8 mouse cellular contexts compared by ENCODE assay signal in genomic region chr4:33018361-33018999, GRCm38 (mm10). TPM values are rescaled to one million over a fixed set of nuclear protein-coding genes. Genes with fewer than 3 reads are reported as not detected.
DNase-seq lines count a peak whose midpoint lies in the region; ATAC-seq lines count a peak whose summit lies in the region.

No protein-coding gene starts in this region.

- no peaks in the 10 kb centered on the region for H3K9me3 ChIP-seq in hindbrain, embryonic 15.5 days

- DNase-seq in Muller cell, postnatal 12 days (ENCODE audit: inconsistent ontology term), result peak; percentile 55
- DNase-seq in cerebellum, adult 9-11 months, result peak; percentile 84
- DNase-seq in frontal cortex, postnatal 14 days (ENCODE audit: low spot score in 2 of 2), result peak; percentile 61 to 85
- DNase-seq in layer of hippocampus, postnatal 25 days (ENCODE audit: extremely low spot score in 1 of 2, low spot score in 1 of 2), result peak; percentile 82 to 96
- peak; percentile 84 for DNase-seq in lung, postnatal 25 days (ENCODE audit: low spot score)
- peak; percentile 91 for DNase-seq in retina, postnatal 1 day
- DNase-seq in thymus, postnatal 4 days, result peak; percentile 95

- H3K4me3 ChIP-seq in hindbrain, embryonic 15.5 days, result no peak overlapping the region

- no peaks in the 10 kb centered on the region for H3K4me1 ChIP-seq in hindbrain, embryonic 15.5 days (replicated peaks)

- H3K27me3 ChIP-seq in hindbrain, embryonic 15.5 days, result no peaks in the 10 kb centered on the region

- no peak overlapping the region for H3K4me2 ChIP-seq in hindbrain, embryonic 15.5 days

- no peak overlapping the region for H3K9ac ChIP-seq in hindbrain, embryonic 15.5 days

- ATAC-seq in hindbrain, embryonic 15.5 days (ENCODE audit: low FRiP score, low read depth), result peak; percentile 83

- no peak overlapping the region for H3K27ac ChIP-seq in hindbrain, embryonic 15.5 days (replicated peaks)

- WGBS in hindbrain, embryonic 15.5 days, result 51% methylated on average over 9 of the region's 9 CpGs

- peaks cover 17% of the 10 kb centered on the region for H3K36me3 ChIP-seq in hindbrain, embryonic 15.5 days

RNA-seq across cellular contexts. Expression of gene Ube2j1, which starts 12.7 kb away (rescaled TPM):
- 67.8 and 71.3 TPM in 2 replicates for polyA plus RNA-seq in hindbrain, embryonic 15.5 days (2015; fragmentation: Nextera tagmentation; extraction: Ambion mirVana)
- total RNA-seq in layer of hippocampus, postnatal 25 days (2021), result 100 to 1,000 TPM in 1 of 2 experiments, 10 to 100 TPM in 1; 97.2 to 101 TPM

RNA-seq across cellular contexts. Expression of gene Rragd, which starts 35.6 kb away (rescaled TPM):
- 32.5 and 37.1 TPM in 2 replicates for polyA plus RNA-seq in hindbrain, embryonic 15.5 days (2015; fragmentation: Nextera tagmentation; extraction: Ambion mirVana)
- total RNA-seq in layer of hippocampus, postnatal 25 days (2021), result 10 to 100 TPM; 58.9 to 60.5 TPM

RNA-seq across cellular contexts. Expression of gene Gabrr2, which starts 44.3 kb away (rescaled TPM):
- polyA plus RNA-seq in hindbrain, embryonic 15.5 days (2015; fragmentation: Nextera tagmentation; extraction: Ambion mirVana), result 0.28 and 0.34 TPM in 2 replicates
- under 1 TPM; 0.39 to 0.52 TPM for total RNA-seq in layer of hippocampus, postnatal 25 days (2021)
